Mouse (Mus musculus) midbrain, postnatal 0 days (tissue): Measurements from ENCODE around the gene Ralgapa2. TPM values are rescaled to one million over a fixed set of nuclear protein-coding genes. Genes with fewer than 3 reads are reported as not detected.

ENCODE experiments used
- ATAC-seq: fragments of 200-750 bp; cut with Nextera tagmentation; 2 replicates; pipeline ENCODE4 v1.8.0; 2017; ENCODE audit warnings: moderate number of reproducible peaks, mild to moderate bottlenecking, moderate TSS enrichment, moderate library complexity; ENCODE audit not compliant: low FRiP score
- DNase-seq: peaks from one replicate; pipeline ENCODE4 v3.0.0-alpha.2; 2015; ENCODE audit warnings: low spot score
- H3K27ac ChIP-seq: fragments of 300-500 bp; sonication (generic); 2 replicates; pipeline ENCODE4 v1.5.1; 2014; ENCODE audit warnings: low read depth, mild to moderate bottlenecking, low read length, mixed read lengths
- H3K27me3 ChIP-seq: fragments of 300-500 bp; sonication (generic); 2 replicates; pipeline ENCODE4 v1.6.1; 2014; ENCODE audit warnings: low read length, control low read depth, mixed read lengths; ENCODE audit not compliant: insufficient read depth
- H3K36me3 ChIP-seq: fragments of 300-500 bp; sonication (generic); 2 replicates; pipeline ENCODE4 v1.6.1; 2014; ENCODE audit warnings: low read length, control low read depth, mixed read lengths; ENCODE audit not compliant: insufficient read depth
- H3K4me1 ChIP-seq: fragments of 300-500 bp; sonication (generic); 2 replicates; pipeline ENCODE4 v1.6.1; 2014; ENCODE audit warnings: mild to moderate bottlenecking, control low read depth, antibody characterized with exemption, low read length, mixed read lengths; ENCODE audit not compliant: insufficient read depth
- H3K4me2 ChIP-seq: fragments of 300-500 bp; sonication (generic); 2 replicates; pipeline ENCODE4 v1.6.1; 2014; ENCODE audit warnings: low read depth, mild to moderate bottlenecking, low read length, mixed read lengths; ENCODE audit not compliant: poor library complexity, severe bottlenecking
- H3K4me3 ChIP-seq: fragments of 300-500 bp; sonication (generic); 2 replicates; pipeline ENCODE4 v1.5.1; 2014; ENCODE audit warnings: low read depth, mild to moderate bottlenecking, low read length, moderate library complexity
- H3K9ac ChIP-seq: fragments of 300-500 bp; sonication (generic); replicated peaks from 2 replicates; pipeline ENCODE4 v1.6.1; 2014; ENCODE audit warnings: mild to moderate bottlenecking, low read length, moderate library complexity, mixed read lengths; ENCODE audit not compliant: poor library complexity, severe bottlenecking
- H3K9me3 ChIP-seq: fragments of 300-500 bp; sonication (generic); 2 replicates; pipeline ENCODE4 v1.6.1; 2016; ENCODE audit warnings: low read length, control low read depth
- CTCF ChIP-seq: IDR thresholded peaks from 2 replicates; pipeline ENCODE4 v1.5.1; 2016; ENCODE audit warnings: antibody characterized with exemption, mild to moderate bottlenecking
- WGBS: fragments of 180-500 bp; shearing (Covaris S2); extraction: QIAGEN DNeasy Blood & Tissue Kit; methylation state at CpG from one replicate; pipeline ENCODE4 v1.1.7; 2014; 5-methylcytosine and 5-hydroxymethylcytosine counted together
- polyA plus RNA-seq: library from polyadenylated mRNA; unstranded; fragments of >200 nt; fragmentation: Nextera tagmentation; extraction: Ambion mirVana; gene quantifications from 2 replicates; pipeline ENCODE4 v1.2.1, GENCODE M21; 2015
- total RNA-seq: library from RNA; depleted of rRNA; stranded (reverse); fragments of >200 nt; gene quantifications from 2 replicates; pipeline ENCODE4 v1.2.3, GENCODE M21; 2014

Gene Ralgapa2
- total and polyA plus RNA-seq, 2 experiments from 2014 or later: 8.5 to 26.5 TPM

GRCm38 (mm10) chr2:146255636-146256035 is 256.5 kb downstream of the Ralgapa2 start:
- Histone ChIP-seq H3K4me1 (no peaks in the 10 kb centered on the region), H3K27ac (no peak overlapping the region), H3K9me3 (no peaks in the 10 kb centered on the region), H3K9ac (no peak overlapping the region), H3K27me3 (no peaks in the 10 kb centered on the region), H3K4me2 (no peak overlapping the region), H3K36me3 (no peaks in the 10 kb centered on the region), H3K4me3 (no peak overlapping the region)
- DNase-seq (no peak), ATAC-seq (no peak)
- no peak for TF ChIP-seq CTCF

DNA sequence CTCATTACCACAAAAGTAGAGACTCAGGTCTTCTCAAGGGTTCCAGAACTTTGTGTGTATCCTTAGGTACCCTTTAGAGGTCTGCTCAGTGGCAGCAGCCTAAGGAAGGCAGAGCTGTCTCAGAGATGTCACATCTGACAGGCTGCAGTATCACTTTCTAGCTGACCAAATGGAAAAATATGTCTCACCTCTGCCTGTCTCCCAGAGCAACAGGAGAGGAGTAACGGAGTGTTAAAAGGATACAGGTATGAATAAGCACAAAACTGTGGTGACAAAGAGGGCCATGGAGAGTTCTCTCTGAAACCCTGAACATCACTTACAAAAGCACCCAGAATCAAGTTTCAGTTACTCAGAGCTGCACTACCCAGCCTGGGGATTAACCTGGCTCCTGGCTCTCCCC is 257.8 kb downstream of the Ralgapa2 start:
- H3K4me2 ChIP-seq: no peak overlapping the region
- WGBS: 79% methylated on average over 1 of the region's 1 CpGs

GRCm38 (mm10) chr2:146250236-146250904 is 261.8 kb downstream of the Ralgapa2 start:
- ATAC-seq: no peak

More for the DNA sequence above, 257.8 kb downstream of the Ralgapa2 start:
- Histone ChIP-seq H3K27me3 (no peaks in the 10 kb centered on the region), H3K9ac (no peak overlapping the region), H3K9me3 (no peaks in the 10 kb centered on the region), H3K4me1 (no peaks in the 10 kb centered on the region), H3K27ac (no peak overlapping the region), H3K36me3 (no peaks in the 10 kb centered on the region), H3K4me3 (no peak overlapping the region)
- no peak for TF ChIP-seq CTCF
- ATAC-seq (no peak), DNase-seq (no peak)

GRCm38 (mm10) chr2:146249033-146249432 is 263.1 kb downstream of the Ralgapa2 start:
- 53% methylated on average over 7 of the region's 7 CpGs for WGBS
- no peak overlapping the region for H3K4me3 ChIP-seq
- no peak overlapping the region for H3K9ac ChIP-seq
- no peaks in the 10 kb centered on the region for H3K27me3 ChIP-seq
- H3K27ac ChIP-seq: no peak overlapping the region
- no peak for TF ChIP-seq CTCF
- DNase-seq (no peak), ATAC-seq (no peak)
- no peak overlapping the region for H3K4me2 ChIP-seq
- H3K9me3 ChIP-seq: no peaks in the 10 kb centered on the region
- no peaks in the 10 kb centered on the region for H3K4me1 ChIP-seq
- peaks cover 7% of the 10 kb centered on the region for H3K36me3 ChIP-seq

More at GRCm38 (mm10) chr2:146250236-146250904, 261.8 kb downstream of the Ralgapa2 start:
- no peak overlapping the region for H3K9ac ChIP-seq
- 66% methylated on average over 6 of the region's 6 CpGs for WGBS
- H3K4me3 ChIP-seq: no peak overlapping the region
- no peak overlapping the region for H3K27ac ChIP-seq
- DNase-seq: peak; percentile 74
- H3K4me2 ChIP-seq: no peak overlapping the region
- H3K9me3 ChIP-seq: no peaks in the 10 kb centered on the region
- H3K27me3 ChIP-seq: no peaks in the 10 kb centered on the region
- TF ChIP-seq CTCF: no peak
- H3K36me3 ChIP-seq: peaks cover 3% of the 10 kb centered on the region
- H3K4me1 ChIP-seq: no peaks in the 10 kb centered on the region

DNA sequence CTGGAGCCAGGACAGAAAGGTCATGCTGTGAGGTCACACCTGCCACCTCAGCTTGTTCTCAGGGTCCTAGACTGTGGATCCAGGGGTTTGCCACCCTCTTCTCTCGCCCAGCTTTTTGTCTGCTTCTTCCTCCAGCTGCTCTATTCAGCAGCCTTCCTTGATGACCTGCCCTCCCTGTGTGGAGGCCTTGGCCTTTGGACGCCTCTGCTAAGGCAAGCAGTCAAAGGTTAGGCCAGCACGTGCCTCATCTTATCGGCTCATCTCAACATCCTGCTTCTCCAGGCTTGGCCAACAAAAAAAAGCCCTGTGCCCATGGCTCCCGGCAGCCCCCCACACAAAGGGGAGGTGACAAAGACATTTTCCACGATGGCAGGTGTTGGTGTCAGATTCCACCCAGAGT is 264.6 kb downstream of the Ralgapa2 start:
- ATAC-seq: no peak
- Histone ChIP-seq H3K4me2 (no peak overlapping the region), H3K27me3 (no peaks in the 10 kb centered on the region), H3K27ac (no peak overlapping the region), H3K9ac (no peak overlapping the region), H3K4me1 (no peaks in the 10 kb centered on the region), H3K36me3 (peaks cover 9% of the 10 kb centered on the region), H3K4me3 (no peak overlapping the region), H3K9me3 (no peaks in the 10 kb centered on the region)
- DNase-seq: no peak
- 45% methylated on average over 6 of the region's 6 CpGs for WGBS
- TF ChIP-seq CTCF: no peak

DNA sequence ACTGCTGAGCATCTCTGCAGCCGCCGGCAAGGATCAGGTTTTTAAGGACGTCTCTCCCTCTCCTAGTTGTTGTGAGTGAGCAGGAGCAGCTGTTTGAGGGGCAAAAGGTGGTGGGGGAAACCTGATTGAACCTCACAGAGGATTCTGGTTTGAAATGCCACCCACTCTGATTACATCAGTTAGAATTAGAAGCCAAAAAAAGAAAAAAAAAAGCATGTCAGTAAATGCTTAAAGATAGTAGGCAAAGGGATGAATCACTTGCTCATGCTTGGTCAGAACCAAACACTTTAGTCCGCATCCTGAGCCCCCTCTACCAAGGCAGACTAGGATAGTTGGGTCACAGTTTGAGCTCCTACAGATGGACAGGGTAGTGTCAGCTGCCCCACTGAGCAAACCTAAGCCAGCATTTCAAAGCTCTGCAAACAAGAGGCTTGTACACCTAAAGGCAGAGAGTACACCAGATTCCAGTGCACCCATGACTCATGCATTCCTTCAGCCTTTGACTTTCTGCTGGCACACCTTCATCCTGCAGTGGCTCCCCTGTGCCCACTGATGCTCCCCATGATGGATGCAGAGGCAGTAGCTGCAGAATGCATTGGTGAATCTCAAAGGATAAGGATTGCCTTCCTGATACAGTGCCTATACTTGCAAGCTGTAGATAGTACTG is 265.6 kb downstream of the Ralgapa2 start:
- DNase-seq: no peak
- Histone ChIP-seq H3K9ac (no peak overlapping the region), H3K9me3 (no peaks in the 10 kb centered on the region), H3K4me1 (no peaks in the 10 kb centered on the region), H3K27me3 (no peaks in the 10 kb centered on the region), H3K27ac (no peak overlapping the region), H3K36me3 (peaks cover 9% of the 10 kb centered on the region), H3K4me3 (no peak overlapping the region), H3K4me2 (no peak overlapping the region)
- ATAC-seq: no peak
- WGBS: 82% methylated on average over 4 of the region's 4 CpGs
- TF ChIP-seq CTCF: no peak
